Mouse (Mus musculus) thymus, adult 2 months (tissue): Measurements from ENCODE around the gene Ttc27. TPM values are rescaled to one million over a fixed set of nuclear protein-coding genes. Genes with fewer than 3 reads are reported as not detected.

Experiments
- DNase-seq: peaks from one replicate; pipeline ENCODE4 v3.0.0; 2021
- H3K27ac ChIP-seq: fragments of 200-500 bp; 2 replicates; pipeline ENCODE4 v1.5.1; 2012; ENCODE audit warnings: low read length, control low read depth; ENCODE audit not compliant: control insufficient read depth, insufficient read depth
- H3K27me3 ChIP-seq: fragments of 200-500 bp; 2 replicates; pipeline ENCODE4 v1.6.1; 2012; ENCODE audit warnings: mild to moderate bottlenecking, low read length, moderate library complexity, mixed read lengths; ENCODE audit not compliant: control insufficient read depth, insufficient read depth
- H3K36me3 ChIP-seq: fragments of 200-500 bp; 2 replicates; pipeline ENCODE4 v1.6.1; 2012; ENCODE audit warnings: mild to moderate bottlenecking, low read length, moderate library complexity; ENCODE audit not compliant: control insufficient read depth, insufficient read depth
- H3K4me1 ChIP-seq: fragments of 200-500 bp; replicated peaks from 2 replicates; pipeline ENCODE4 v1.6.1; 2012; ENCODE audit warnings: low read length; ENCODE audit not compliant: control insufficient read depth, insufficient read depth
- H3K4me3 ChIP-seq: fragments of 200-500 bp; 2 replicates; pipeline ENCODE4 v1.5.1; 2012; ENCODE audit warnings: mild to moderate bottlenecking, low read length, control low read depth, moderate library complexity; ENCODE audit not compliant: control insufficient read depth, insufficient read depth
- CTCF ChIP-seq: fragments of 200-500 bp; IDR thresholded peaks from 2 replicates; pipeline ENCODE4 v1.5.1; 2012; ENCODE audit warnings: mild to moderate bottlenecking, control low read depth, low read length, moderate library complexity, borderline replicate concordance; ENCODE audit not compliant: control insufficient read depth, poor library complexity, insufficient read depth; ENCODE audit errors: extremely low read depth
- POLR2A ChIP-seq: fragments of 200-500 bp; IDR thresholded peaks from 2 replicates; pipeline ENCODE4 v1.6.1; 2012; ENCODE audit warnings: mild to moderate bottlenecking, low read length, control low read depth, moderate library complexity; ENCODE audit not compliant: control insufficient read depth, poor library complexity, insufficient read depth; ENCODE audit errors: extremely low read depth
- WGBS: fragments of 180-500 bp; shearing (Covaris S2); methylation state at CpG from one replicate; pipeline ENCODE4 v1.1.7; 2018; 5-methylcytosine and 5-hydroxymethylcytosine counted together
- polyA plus RNA-seq: library from polyadenylated mRNA; depleted of rRNA; stranded (reverse); fragments of >200 nt; gene quantifications from 2 replicates; pipeline ENCODE4 v1.2.3, GENCODE M21; 2012

The Ttc27 gene
- polyA plus RNA-seq, 1 experiment, result 6.1 TPM

DNA sequence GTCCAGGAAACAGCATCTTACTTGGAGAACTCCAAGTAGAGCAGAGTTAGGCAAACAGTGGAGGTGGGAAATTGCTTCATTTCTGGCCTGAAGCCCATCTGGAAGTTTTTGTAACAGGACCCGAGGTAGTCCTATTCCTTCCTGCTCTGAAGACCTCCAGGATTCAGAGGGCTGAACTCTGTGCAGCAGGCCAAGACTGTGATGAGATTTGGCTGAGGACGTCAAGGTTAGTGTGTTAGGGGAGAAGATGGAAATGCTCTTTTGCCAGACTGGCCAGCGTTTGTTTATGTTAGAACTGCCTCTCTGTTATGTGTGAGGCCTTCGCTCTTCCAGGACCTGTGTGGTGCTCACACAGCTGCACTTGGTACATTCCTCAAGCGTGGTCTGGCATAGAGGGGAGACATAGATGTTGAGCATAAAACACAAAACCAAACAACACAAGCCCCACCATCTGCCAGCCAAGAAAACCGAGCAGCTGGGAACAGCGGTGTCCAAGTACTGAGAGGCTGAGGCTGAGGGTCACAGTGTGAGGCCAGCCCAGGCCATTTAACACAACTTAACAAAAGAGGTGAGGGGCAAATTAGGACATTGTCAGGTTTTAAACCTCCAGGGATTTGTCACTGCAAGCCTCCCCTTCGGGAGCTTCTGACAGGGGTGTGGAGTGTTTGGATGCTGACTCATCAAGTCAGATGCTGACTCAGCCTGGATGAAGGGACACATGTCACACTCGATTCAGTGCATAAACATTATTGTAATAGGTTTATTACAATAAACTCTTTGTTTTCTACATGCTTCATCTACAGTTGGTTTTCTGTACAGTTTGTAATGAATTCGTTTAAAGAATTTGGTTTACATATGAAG, 128.7 kb downstream of the Ttc27 start:
- no peak overlapping the region for H3K4me3 ChIP-seq
- DNase-seq, result no peak
- no peaks in the 10 kb centered on the region for H3K4me1 ChIP-seq
- 90% methylated on average over 10 of the region's 10 CpGs for WGBS
- TF ChIP-seq POLR2A, result no peak
- TF ChIP-seq CTCF, result no peak
- no peak overlapping the region for H3K27ac ChIP-seq
- no peaks in the 10 kb centered on the region for H3K27me3 ChIP-seq
- no peaks in the 10 kb centered on the region for H3K36me3 ChIP-seq

- no peaks in the 10 kb centered on the region for H3K4me1 ChIP-seq
- TF ChIP-seq CTCF, result no peak
- no peak for TF ChIP-seq POLR2A
- H3K27me3 ChIP-seq, result no peaks in the 10 kb centered on the region
- H3K36me3 ChIP-seq, result no peaks in the 10 kb centered on the region
- no peak for DNase-seq
- H3K27ac ChIP-seq, result no peak overlapping the region
- no peak overlapping the region for H3K4me3 ChIP-seq
- 95% methylated on average over 3 of the region's 3 CpGs for WGBS
Measured at GRCm38 (mm10) chr17:74850216-74850615, 132.7 kb downstream of the Ttc27 start.

DNA sequence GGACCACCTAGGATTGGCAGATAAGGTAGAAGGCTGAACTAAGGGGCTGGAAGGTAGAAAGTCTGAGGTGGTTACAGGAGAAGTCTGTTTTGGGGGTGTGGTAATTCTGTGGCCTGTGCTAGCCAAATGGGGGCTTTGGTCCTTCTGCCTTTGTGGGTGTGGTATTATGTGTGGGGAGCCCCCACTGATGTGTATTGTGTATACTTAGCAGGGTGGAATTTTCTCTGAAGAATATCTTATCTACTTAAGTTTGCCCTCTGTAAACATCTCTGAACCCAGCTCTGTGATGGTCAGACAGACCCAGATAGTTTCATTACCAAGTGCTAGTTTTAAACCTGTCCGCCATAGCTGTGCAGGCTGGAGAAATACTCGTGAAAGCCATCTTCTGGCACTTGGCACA, 141.8 kb downstream of the Ttc27 start:
- Histone ChIP-seq H3K27ac (no peak overlapping the region), H3K27me3 (no peaks in the 10 kb centered on the region), H3K36me3 (no peaks in the 10 kb centered on the region), H3K4me3 (no peak overlapping the region), H3K4me1 (no peaks in the 10 kb centered on the region)
- WGBS, result 94% methylated on average over 2 of the region's 2 CpGs
- no peak for DNase-seq
- TF ChIP-seq POLR2A (no peak), CTCF (no peak)

DNA sequence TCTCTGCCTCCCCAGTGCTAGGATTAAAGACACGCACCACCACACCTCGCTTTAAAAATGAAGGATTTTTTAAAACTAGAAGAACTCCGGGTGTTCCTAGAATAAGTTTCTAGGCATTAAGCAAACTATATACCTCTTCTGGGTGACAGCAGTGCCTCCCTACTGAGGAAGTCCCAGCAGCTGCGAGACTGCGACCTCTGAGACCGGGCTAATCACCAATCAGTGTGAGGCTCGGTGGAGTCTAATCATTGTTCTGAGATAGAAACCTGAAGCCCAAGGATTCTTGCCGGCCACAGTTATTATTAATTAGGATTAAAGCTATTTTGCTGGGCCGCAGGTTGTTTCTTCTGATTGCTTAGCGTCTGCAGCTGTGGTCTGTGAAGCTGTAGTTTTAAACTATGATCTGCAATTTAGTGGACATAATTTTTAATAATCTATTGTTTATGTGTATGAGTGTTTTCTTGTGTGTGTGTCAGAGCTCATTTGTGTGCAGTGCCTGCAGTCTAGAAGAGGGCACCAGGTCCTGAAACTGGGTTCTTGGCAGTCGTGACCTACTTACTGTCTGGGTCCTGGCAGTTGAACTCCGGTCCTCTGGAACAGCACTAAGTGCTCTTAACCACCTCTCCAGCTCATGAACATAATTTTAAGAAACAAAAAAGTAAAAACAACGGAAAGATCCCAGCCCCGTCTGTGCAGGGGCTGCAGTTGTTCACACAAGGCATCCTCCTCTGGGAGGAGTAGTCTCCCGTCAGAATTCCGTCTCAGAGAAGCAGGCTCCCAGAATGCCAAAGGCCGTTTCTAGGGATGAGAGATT, 142.9 kb downstream of the Ttc27 start:
- H3K27ac ChIP-seq, result no peak overlapping the region
- no peaks in the 10 kb centered on the region for H3K36me3 ChIP-seq
- no peaks in the 10 kb centered on the region for H3K4me1 ChIP-seq
- H3K4me3 ChIP-seq, result no peak overlapping the region
- DNase-seq, result no peak
- WGBS, result 96% methylated on average over 17 of the region's 17 CpGs
- no peak for TF ChIP-seq POLR2A
- TF ChIP-seq CTCF, result no peak
- H3K27me3 ChIP-seq, result no peaks in the 10 kb centered on the region

- TF ChIP-seq CTCF, result no peak
- TF ChIP-seq POLR2A, result no peak
- Histone ChIP-seq H3K27me3 (no peaks in the 10 kb centered on the region), H3K4me1 (no peaks in the 10 kb centered on the region), H3K4me3 (no peak overlapping the region), H3K36me3 (no peaks in the 10 kb centered on the region), H3K27ac (no peak overlapping the region)
- no peak for DNase-seq
- 97% methylated on average over 5 of the region's 5 CpGs for WGBS
Measured at GRCm38 (mm10) chr17:74863845-74864244, 146.3 kb downstream of the Ttc27 start.

- TF ChIP-seq CTCF, result no peak
- no peak for TF ChIP-seq POLR2A
- Histone ChIP-seq H3K27ac (no peak overlapping the region), H3K27me3 (no peaks in the 10 kb centered on the region), H3K36me3 (no peaks in the 10 kb centered on the region), H3K4me1 (no peaks in the 10 kb centered on the region), H3K4me3 (no peak overlapping the region)
- 89% methylated on average over 10 of the region's 10 CpGs for WGBS
- no peak for DNase-seq
Measured at GRCm38 (mm10) chr17:74864790-74865548, 147.4 kb downstream of the Ttc27 start.
